8 mouse cellular contexts compared by ENCODE assay signal in the genomic region with DNA sequence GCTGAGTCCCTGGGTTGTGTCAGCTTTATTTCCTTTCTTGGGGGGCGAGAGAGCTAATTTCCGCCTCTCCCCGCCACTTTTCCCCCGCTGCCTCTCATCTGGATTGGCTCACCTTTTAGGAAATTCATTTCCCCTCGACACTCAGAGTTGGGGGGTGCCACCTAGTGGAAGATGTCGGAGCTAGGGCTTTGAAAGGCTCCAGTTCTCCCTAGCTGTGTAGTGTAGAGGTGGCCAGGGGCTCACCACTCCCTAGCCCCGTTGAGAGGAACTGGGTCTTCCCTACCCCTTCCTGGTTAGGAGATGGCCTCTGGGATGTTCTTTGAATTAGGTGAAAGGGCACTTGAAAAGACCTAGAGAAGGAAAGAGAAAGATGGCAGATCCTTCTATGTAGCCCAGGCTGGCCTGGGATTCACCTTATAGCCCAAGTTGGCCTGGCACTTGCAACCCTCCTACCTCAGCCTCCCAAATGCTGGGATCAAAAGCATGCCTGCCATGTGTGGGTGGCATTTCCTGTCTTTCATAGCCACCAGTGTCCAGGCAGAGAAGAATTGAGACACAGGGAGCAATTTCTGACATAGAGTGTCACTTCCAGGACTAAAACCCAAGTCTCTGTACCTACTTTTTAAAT. TPM values are rescaled to one million over a fixed set of nuclear protein-coding genes. Genes with fewer than 3 reads are reported as not detected.
A peak's percentile ranks its signal among the peaks of the same experiment; 100 is the strongest.
DNase-seq lines count a peak whose midpoint lies in the region; ATAC-seq and TF ChIP-seq lines count a peak whose summit lies in the region.

No protein-coding gene starts in this region.

- peak overlapping the region; percentile 56 for H3K4me3 ChIP-seq in embryonic facial prominence, embryonic 12.5 days
- H3K4me3 ChIP-seq in liver, embryonic 13.5 days (replicated peaks), result peak overlapping the region; percentile 67
- peak overlapping the region; percentile 57 for H3K4me3 ChIP-seq in thymus, adult 2 months (ENCODE audit: control insufficient read depth, insufficient read depth, low read length)

- no peak for TF ChIP-seq POLR2A in thymus, adult 2 months (IDR thresholded peaks at IDR 0.05; ENCODE audit: control insufficient read depth, extremely low read depth, insufficient read depth, low read length, poor library complexity)

- H3K4me1 ChIP-seq in embryonic facial prominence, embryonic 12.5 days, result peaks cover 26% of the 10 kb centered on the region
- H3K4me1 ChIP-seq in liver, embryonic 13.5 days (replicated peaks), result peaks cover 38% of the 10 kb centered on the region
- H3K4me1 ChIP-seq in thymus, adult 2 months (replicated peaks; ENCODE audit: control insufficient read depth, insufficient read depth, low read length), result peaks cover 19% of the 10 kb centered on the region

- H3K4me2 ChIP-seq in embryonic facial prominence, embryonic 12.5 days (replicated peaks), result peak overlapping the region; percentile 85
- H3K4me2 ChIP-seq in liver, embryonic 13.5 days, result peak overlapping the region; percentile 94

- H3K27ac ChIP-seq in embryonic facial prominence, embryonic 12.5 days, result peak overlapping the region; percentile 65
- H3K27ac ChIP-seq in liver, embryonic 13.5 days, result peak overlapping the region; percentile 83
- no peak overlapping the region; the same call in 1 of the 2 replicates for H3K27ac ChIP-seq in thymus, adult 2 months (ENCODE audit: control insufficient read depth, insufficient read depth, low read length)

- ATAC-seq in embryonic facial prominence, embryonic 12.5 days (ENCODE audit: insufficient number of reproducible peaks, insufficient read depth, low FRiP score, low TSS enrichment), result no peak
- peak; percentile 28; the same call in 1 of the 2 replicates for ATAC-seq in liver, embryonic 13.5 days (ENCODE audit: low read depth)

- peak; percentile 80 to 84 for DNase-seq in B cell, adult 2 months
- peak; percentile 88 for DNase-seq in adrenal gland, postnatal 10 days
- DNase-seq in heart, adult 9 months (ENCODE audit: low spot score in 2 of 2), result peak; percentile 74 to 85
- peak; percentile 89 for DNase-seq in kidney, adult 9 months
- DNase-seq in liver, embryonic 13.5 days, result peak; percentile 75
- DNase-seq in natural killer cell, adult 2 months (ENCODE audit: low spot score in 2 of 2), result peak; percentile 52 to 69
- DNase-seq in thymus, adult 2 months, result peak; percentile 87

- H3K27me3 ChIP-seq in embryonic facial prominence, embryonic 12.5 days, result no peaks in the 10 kb centered on the region
- H3K27me3 ChIP-seq in liver, embryonic 13.5 days, result peaks cover 27% of the 10 kb centered on the region
- H3K27me3 ChIP-seq in thymus, adult 2 months (ENCODE audit: control insufficient read depth, insufficient read depth, low read length), result no peaks in the 10 kb centered on the region

- peak; percentile 52; the same call in 1 of the 2 replicates for TF ChIP-seq CTCF in thymus, adult 2 months (IDR thresholded peaks at IDR 0.05; ENCODE audit: borderline replicate concordance, control insufficient read depth, extremely low read depth, insufficient read depth, low read length, poor library complexity)

- under 1% methylated on average over 7 of the region's 7 CpGs for WGBS in embryonic facial prominence, embryonic 12.5 days
- 0% methylated on average over 7 of the region's 7 CpGs for WGBS in liver, embryonic 13.5 days (ENCODE audit: insufficient replicate concordance)
- WGBS in thymus, adult 2 months, result 2% methylated on average over 7 of the region's 7 CpGs

- H3K9ac ChIP-seq in embryonic facial prominence, embryonic 12.5 days, result peak overlapping the region; percentile 71
- H3K9ac ChIP-seq in liver, embryonic 13.5 days, result peak overlapping the region; percentile 80

- H3K36me3 ChIP-seq in embryonic facial prominence, embryonic 12.5 days, result peaks cover 25% of the 10 kb centered on the region
- peaks cover 9% of the 10 kb centered on the region; the same call in 1 of the 2 replicates for H3K36me3 ChIP-seq in liver, embryonic 13.5 days
- no peaks in the 10 kb centered on the region for H3K36me3 ChIP-seq in thymus, adult 2 months (ENCODE audit: control insufficient read depth, insufficient read depth, low read length)

- H3K9me3 ChIP-seq in embryonic facial prominence, embryonic 12.5 days, result no peaks in the 10 kb centered on the region
- H3K9me3 ChIP-seq in liver, embryonic 13.5 days (replicated peaks), result no peaks in the 10 kb centered on the region

RNA-seq across cellular contexts. Expression of gene Grn, which starts 1.0 kb away (rescaled TPM):
- 100 to 1,000 TPM; 161 to 189 TPM for total RNA-seq in adrenal gland, postnatal 10 days (2021)
- 116 and 126 TPM in 2 replicates for polyA plus RNA-seq in embryonic facial prominence, embryonic 12.5 days (2016; fragmentation: Nextera tagmentation; extraction: Ambion mirVana)
- polyA plus RNA-seq in liver, embryonic 13.5 days (2015; fragmentation: Nextera tagmentation; extraction: Ambion mirVana), result 59.5 and 63.3 TPM in 2 replicates
- 151 and 160 TPM in 2 replicates for polyA plus RNA-seq in thymus, adult 2 months (2012; rRNA removed)

RNA-seq across cellular contexts. Expression of gene Fam171a2, which starts 16.4 kb away (rescaled TPM):
- 10 to 100 TPM; 12.3 to 15.3 TPM for total RNA-seq in adrenal gland, postnatal 10 days (2021)
- 13.5 and 15.3 TPM in 2 replicates for polyA plus RNA-seq in embryonic facial prominence, embryonic 12.5 days (2016; fragmentation: Nextera tagmentation; extraction: Ambion mirVana)
- polyA plus RNA-seq in liver, embryonic 13.5 days (2015; fragmentation: Nextera tagmentation; extraction: Ambion mirVana), result 0.25 and 0.41 TPM in 2 replicates
- 2.6 and 4.7 TPM in 2 replicates for polyA plus RNA-seq in thymus, adult 2 months (2012; rRNA removed)

RNA-seq across cellular contexts. Expression of gene Slc25a39, which starts 23.4 kb away (rescaled TPM):
- total RNA-seq in adrenal gland, postnatal 10 days (2021), result 100 to 1,000 TPM; 327 to 377 TPM
- 188 and 189 TPM in 2 replicates for polyA plus RNA-seq in embryonic facial prominence, embryonic 12.5 days (2016; fragmentation: Nextera tagmentation; extraction: Ambion mirVana)
- polyA plus RNA-seq in liver, embryonic 13.5 days (2015; fragmentation: Nextera tagmentation; extraction: Ambion mirVana), result 388 and 390 TPM in 2 replicates
- 227 and 235 TPM in 2 replicates for polyA plus RNA-seq in thymus, adult 2 months (2012; rRNA removed)

RNA-seq across cellular contexts. Expression of gene Rundc3a, which starts 37.9 kb away (rescaled TPM):
- 10 to 100 TPM; 21.2 to 34.3 TPM for total RNA-seq in adrenal gland, postnatal 10 days (2021)
- 15.9 and 20.4 TPM in 2 replicates for polyA plus RNA-seq in embryonic facial prominence, embryonic 12.5 days (2016; fragmentation: Nextera tagmentation; extraction: Ambion mirVana)
- 1.5 and 1.7 TPM in 2 replicates for polyA plus RNA-seq in liver, embryonic 13.5 days (2015; fragmentation: Nextera tagmentation; extraction: Ambion mirVana)
- polyA plus RNA-seq in thymus, adult 2 months (2012; rRNA removed), result 7.9 and 8.1 TPM in 2 replicates

RNA-seq across cellular contexts. Expression of gene Itga2b, which starts 38.8 kb away (rescaled TPM):
- 1 to 10 TPM; 4.3 to 5.7 TPM for total RNA-seq in adrenal gland, postnatal 10 days (2021)
- polyA plus RNA-seq in embryonic facial prominence, embryonic 12.5 days (2016; fragmentation: Nextera tagmentation; extraction: Ambion mirVana), result 6.8 and 8.3 TPM in 2 replicates
- polyA plus RNA-seq in liver, embryonic 13.5 days (2015; fragmentation: Nextera tagmentation; extraction: Ambion mirVana), result 41.8 and 45.1 TPM in 2 replicates
- polyA plus RNA-seq in thymus, adult 2 months (2012; rRNA removed), result 3.8 and 4.0 TPM in 2 replicates
